Mouse (Mus musculus) frontal cortex, postnatal 25 days (tissue): ENCODE measurements around the gene Alcam.

Experiments
- DNase-seq, 2 experiments: peaks; one replicate each; pipeline ENCODE4 v3.0.0; 2022; ENCODE audit warnings: low spot score in 2 of 2

Alcam gene

GRCm38 (mm10) chr16:52443055-52443454 is 10.8 kb downstream of the Alcam start:
- DNase-seq: no peak

- no peak for DNase-seq
Observed at GRCm38 (mm10) chr16:52439600-52439999, 14.3 kb downstream of the Alcam start.

GRCm38 (mm10) chr16:52439007-52439406 is 14.9 kb downstream of the Alcam start:
- no peak for DNase-seq

GRCm38 (mm10) chr16:52438216-52438904 is 15.5 kb downstream of the Alcam start:
- DNase-seq: no peak

DNA sequence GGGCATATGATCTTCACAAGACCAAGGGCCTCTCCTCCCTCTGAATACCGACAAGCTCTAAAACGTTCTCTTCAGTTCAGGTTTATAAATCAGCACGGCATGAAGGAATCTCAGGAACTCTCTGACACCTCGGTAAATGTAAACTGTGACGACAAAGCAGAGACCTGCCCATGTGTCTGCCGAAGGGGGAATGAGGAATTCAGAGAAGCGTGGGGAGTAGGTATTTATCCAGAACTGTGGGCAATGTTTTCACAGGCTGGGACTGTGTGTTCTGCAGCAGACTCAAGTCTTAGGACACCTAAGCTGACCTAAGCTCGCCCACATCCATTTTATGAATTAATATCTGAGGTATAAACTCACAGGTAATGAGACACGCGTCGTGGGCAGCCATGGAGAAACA is 20.7 kb downstream of the Alcam start:
- DNase-seq: no peak

DNA sequence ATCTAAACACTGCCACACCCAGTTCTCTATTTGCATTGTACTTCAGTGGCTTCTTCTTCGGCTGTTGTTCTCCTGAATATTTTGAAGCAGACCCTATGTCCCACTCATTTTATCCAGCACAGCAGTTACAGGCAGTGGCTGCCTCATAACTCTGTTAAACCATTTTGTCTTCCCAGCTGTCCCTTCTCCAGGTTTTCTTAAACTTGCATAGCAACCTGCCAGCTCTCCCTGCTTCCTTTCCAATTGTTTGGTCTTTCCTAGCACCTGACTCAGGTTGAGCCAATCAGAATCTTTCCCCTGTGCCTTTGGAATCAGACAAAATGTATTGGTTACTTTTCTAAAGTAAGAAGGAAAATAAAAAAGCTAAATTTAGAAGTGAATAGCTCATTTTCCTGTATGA is 21.8 kb downstream of the Alcam start:
- DNase-seq: no peak

DNA sequence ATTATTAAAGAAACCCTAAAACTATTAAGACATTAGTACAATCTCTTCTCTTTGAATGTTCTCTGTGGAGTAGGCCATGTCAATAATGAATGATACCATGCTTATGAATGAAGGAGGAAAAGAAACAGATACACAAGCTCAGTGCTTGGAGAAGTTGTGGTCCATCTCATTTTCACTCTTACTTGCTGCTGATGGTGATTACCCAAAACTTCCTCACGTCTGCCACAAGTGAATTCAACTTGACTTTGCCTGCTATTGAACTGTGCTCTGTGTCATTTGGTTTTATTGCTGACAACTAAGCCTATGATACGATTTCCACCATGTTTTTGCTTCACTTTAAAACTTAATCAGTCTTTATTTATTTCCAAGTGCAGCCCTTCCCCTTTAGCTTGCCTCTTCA is 22.3 kb downstream of the Alcam start:
- no peak for DNase-seq

GRCm38 (mm10) chr16:52430073-52430472 is 23.8 kb downstream of the Alcam start:
- DNase-seq: no peak

DNA sequence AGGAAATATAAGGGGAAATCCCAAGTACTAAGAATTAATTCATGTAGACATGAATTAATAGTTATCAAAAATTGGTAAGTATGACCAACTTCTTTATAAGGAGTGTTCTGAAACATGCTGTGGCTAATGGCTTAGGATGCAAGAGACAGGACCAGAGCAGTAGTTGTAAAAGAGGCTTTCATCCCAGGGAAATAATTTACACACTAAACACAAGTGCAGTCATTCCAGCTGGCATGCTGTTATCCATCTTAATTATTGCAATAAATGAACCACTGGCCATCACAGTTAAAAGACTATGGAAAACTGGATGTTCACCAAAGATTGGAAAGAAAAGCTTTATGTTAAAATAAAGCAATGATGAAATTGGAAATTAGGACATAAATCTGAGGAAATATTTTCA is 24.2 kb downstream of the Alcam start:
- DNase-seq: no peak

- no peak for DNase-seq
Observed at GRCm38 (mm10) chr16:52428505-52428904, 25.4 kb downstream of the Alcam start.

DNA sequence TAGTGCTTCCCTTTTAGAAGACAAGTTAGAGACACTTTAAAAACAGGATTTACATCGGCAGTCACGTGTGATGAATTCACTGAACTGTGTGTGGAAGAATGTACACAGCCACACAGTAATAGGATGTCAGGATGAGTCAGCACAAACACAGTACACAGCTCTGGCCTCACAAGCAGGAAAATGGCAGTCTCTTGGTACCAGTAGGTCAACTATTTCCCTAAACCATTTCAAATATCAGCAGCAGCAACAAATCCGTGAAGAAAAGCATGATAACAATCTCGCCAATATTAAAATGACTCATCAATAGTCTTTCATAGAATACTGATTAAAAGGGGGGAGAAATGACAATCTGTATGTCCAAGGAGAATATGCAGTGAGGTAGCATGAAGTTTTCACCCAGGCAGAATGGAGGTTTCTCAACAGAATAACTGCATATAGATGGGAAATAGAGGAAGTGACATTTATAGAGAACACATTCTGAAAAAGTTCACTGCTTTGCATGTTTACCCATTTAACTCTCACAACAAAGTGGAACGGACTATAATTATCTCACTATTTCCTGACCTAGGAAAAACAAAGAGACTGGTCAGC is 35.2 kb downstream of the Alcam start:
- no peak for DNase-seq

GRCm38 (mm10) chr16:52417982-52418381 is 35.9 kb downstream of the Alcam start:
- no peak for DNase-seq

DNA sequence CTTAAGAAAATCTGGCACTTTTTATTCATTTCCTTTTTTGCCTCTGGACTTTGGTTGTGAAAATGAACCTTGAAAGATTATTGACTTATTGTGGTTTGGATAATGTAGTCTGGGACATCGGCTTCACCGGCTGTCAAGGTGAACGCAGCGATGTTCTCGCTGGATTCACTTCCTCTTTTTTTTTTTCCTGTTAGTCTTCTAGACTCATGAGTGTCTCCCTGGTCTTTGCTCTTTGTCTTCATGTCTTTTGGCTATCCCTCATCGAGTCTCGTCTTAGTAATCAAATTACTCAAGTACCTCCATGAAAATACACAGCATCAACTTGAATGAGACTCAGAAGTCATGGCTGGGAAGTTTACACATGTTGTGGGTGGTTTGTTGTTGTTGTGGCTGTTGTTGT is 36.7 kb downstream of the Alcam start:
- no peak for DNase-seq

DNA sequence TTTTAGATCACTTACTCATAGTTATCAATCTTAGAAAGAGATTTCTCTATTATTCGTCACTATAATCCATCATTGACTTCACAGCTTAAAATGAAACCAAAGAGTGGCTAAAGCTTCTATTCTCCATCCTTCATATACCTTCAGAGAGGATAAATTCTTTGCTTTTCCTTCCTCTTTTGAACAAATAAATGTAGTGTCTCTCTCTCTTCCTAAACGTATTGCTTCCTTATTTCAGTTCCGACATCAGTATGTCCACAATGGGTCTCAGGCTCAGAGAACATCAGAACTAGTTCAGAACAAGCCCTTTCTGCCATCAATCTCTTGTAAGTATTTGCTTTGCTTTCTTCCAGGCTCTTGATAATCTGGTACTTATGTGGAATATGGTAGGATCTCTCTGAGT is 40.2 kb downstream of the Alcam start:
- DNase-seq: no peak

DNA sequence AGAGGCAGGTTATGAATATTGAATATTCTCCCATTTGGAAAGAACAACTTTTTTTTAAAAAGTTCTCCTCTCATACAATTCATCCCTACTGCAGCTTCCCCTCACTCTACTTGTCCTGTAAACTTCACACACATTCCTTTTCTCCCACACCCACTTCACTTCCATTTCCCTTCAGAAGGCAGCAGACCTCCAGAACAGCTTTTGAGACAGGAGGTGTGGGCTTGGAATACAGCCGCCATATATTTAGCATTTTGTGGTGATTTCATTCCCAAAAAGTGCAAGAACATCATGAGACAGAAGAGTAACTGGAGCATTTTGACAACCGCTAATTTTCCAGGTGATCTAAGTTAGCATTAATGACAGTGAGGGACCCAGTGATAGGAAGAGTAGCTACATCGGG is 47.8 kb downstream of the Alcam start:
- DNase-seq: no peak

DNA sequence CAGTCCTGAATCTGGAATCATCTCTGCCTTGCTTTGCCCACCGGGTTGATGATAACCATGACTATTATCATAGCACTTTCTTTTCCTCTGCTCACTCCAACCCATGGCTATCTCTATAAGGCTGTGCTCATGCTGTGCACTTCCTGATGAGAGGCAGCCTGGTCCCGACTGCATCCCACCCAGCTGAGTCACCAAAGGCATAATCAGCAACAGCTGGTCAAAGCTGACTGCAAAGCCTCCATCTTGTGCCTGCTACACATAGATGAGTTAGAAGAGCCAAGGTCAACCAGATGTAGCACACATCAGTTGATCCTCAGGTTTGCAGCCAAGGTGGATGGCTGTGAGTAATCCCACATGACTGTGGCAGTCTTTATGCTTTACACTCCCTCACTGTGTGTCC is 48.6 kb downstream of the Alcam start:
- no peak for DNase-seq

DNA sequence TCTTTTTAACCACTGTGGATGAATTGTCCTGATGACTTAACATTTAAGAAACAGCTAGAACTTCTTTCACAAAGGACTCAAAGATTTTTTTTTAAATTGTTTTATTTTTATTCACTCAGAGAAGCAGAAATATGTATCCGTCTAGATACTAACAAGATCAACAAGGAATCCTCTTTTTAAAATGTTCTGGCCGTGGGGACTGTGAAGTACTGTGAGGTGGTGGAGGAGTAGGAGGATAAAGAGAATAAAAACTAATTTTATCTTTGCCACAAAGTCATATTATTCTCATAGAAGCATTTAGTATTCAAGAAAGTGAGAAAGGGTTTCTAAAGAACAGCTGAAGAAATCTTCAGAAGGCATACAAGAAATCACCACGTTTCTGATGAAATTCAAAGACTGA is 54.8 kb downstream of the Alcam start:
- DNase-seq: no peak

GRCm38 (mm10) chr16:52386781-52387300 is 67.0 kb downstream of the Alcam start:
- no peak for DNase-seq

- no peak for DNase-seq
Observed at GRCm38 (mm10) chr16:52383456-52384185, 70.3 kb downstream of the Alcam start.

- no peak for DNase-seq
Observed at GRCm38 (mm10) chr16:52378811-52379597, 74.9 kb downstream of the Alcam start.

DNA sequence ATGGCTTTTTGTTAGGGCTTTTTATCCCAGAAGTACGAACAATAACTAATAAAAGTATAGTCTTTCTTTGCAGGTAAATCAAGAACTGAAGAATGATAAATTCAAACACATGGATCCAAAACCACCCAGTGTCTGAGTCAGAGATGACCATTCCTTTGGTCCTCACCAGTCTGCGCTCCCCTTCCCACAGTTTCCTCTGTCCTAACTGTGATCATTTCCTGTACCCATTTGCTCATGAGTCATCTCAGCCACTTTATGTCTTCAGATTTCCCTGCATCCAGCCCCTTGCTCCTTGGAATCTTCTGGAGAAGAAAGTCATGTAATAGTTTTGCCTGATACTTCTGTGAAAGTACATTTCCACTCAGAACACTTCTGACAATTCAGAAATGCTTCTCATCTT is 77.0 kb downstream of the Alcam start:
- DNase-seq: no peak

GRCm38 (mm10) chr16:52371956-52372355 is 81.9 kb downstream of the Alcam start:
- no peak for DNase-seq
